Mouse (Mus musculus) urinary bladder, postnatal 36 days (tissue): ENCODE results near the gene Sftpa1.
A peak's percentile ranks its signal among the peaks of the same experiment; 100 is the strongest.

Source experiments
- DNase-seq, 2 experiments: peaks; one replicate each; pipeline ENCODE4 v3.0.0; 2022; ENCODE audit warnings: low spot score in 2 of 2, mixed read lengths in 1 of 2

The Sftpa1 gene

DNA sequence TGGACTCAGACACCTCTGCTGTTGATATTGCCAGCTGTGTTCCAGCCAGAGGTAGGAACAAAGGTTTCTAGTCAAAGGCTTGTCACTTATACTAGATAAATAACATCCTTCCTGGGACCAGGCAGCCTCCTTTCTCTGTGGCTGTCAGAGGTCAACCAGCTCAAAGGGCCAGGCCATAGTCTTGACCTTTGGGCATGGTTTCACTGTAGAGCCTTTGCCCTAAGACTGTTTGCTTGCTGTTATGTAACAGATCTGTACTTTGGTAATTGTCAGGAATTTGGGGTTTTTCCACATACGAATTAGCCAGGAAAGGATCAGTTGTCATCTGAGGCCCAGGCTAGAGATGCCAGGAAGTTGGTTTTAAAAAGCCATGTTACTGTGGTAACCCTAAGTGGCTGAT, 29.2 kb downstream of the Sftpa1 start:
- DNase-seq, result peak in 1 of 2 experiments; percentile 1

DNA sequence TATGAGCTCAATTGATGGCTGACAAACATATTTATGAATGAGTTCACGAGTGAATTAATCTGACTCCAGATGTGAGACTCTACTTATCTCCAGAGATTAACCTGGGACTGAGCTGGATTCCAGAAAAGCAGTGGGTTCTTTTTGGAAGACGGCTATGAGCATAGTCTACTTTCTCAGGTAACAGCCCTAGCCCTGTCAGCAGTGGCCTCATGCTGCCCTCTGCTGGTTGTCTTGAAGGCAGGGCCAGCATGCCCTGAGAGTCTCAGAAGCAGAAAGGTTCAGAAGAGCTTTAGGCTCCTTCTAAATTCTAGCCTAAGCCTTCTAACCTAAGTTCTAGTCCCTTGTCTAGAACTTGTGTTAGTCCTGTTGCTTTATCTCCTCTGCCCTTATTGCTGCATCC, 31.1 kb downstream of the Sftpa1 start:
- DNase-seq, result peak; percentile 4 to 42

DNA sequence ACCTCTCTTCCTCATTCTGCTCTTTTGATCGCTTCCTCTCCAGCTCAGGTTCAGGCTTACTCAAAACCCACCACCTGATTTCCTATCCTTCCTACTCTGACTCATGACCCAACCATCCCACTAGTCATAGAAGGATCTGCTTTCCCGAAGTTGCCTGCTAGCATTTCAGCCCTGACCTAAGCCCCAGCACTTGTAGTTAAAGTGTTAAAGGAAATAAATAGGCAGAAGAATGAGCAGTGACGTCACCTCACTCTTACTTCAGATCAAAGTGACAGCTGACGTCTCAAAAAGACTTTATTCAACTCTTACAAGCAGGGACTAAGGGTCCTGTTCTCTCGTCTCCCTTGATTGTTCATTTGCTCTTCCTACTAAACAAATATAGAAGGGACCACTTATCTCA, 35.7 kb downstream of the Sftpa1 start:
- no peak for DNase-seq

- DNase-seq, result no peak
Measured at GRCm38 (mm10) chr14:41168567-41168966, 37.0 kb downstream of the Sftpa1 start.

GRCm38 (mm10) chr14:41170514-41170913, 38.9 kb downstream of the Sftpa1 start:
- no peak for DNase-seq

- no peak for DNase-seq
Measured at GRCm38 (mm10) chr14:41174802-41175201, 43.2 kb downstream of the Sftpa1 start.

DNA sequence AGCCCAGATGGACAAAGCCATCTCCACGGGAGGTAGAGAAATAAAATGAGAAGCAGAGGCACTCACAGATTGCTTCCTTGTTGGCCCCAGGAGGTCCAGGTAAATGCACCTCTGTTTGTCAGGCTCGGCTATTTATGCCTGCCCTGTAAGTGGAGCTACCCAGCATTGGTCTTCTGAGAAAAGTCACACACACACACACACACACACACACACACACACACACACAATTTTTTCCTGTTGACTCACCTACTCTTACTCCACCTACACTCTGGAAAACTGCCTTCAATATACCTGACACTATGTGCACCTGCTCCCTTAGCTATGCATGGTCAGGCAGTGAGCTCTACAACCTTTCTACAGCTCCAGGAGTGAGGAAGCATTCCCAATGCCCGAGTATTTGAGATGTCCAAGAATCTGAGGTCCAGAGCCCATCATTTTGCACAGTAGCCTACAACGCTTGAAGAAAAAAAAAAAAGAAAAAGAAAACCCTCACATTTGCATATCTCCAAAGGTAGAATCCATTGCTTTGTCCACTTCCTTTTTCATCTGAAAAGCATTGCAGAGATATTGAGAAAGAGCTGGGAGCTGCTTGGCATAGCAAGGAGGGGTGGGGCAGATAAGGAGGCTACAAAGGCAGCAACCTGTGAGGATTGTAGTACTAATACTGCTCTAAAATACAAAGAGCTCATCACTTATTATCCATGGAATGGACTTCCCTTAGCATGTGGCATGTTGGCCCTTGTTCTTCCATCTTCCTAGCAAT, 53.7 kb downstream of the Sftpa1 start, which contains the start of gene Sftpd:
Sftpd (minus strand) TSS at position 91 of the 763 bp plus-strand sequence.
- no peak for DNase-seq
